Mouse (Mus musculus): ENCODE measurements around the gene Tmem269. TPM values are rescaled to one million over a fixed set of nuclear protein-coding genes. Genes with fewer than 3 reads are reported as not detected.

Gene Tmem269
- polyA plus RNA-seq, 1 experiment from 2014 or later: 0.21 TPM

DNA sequence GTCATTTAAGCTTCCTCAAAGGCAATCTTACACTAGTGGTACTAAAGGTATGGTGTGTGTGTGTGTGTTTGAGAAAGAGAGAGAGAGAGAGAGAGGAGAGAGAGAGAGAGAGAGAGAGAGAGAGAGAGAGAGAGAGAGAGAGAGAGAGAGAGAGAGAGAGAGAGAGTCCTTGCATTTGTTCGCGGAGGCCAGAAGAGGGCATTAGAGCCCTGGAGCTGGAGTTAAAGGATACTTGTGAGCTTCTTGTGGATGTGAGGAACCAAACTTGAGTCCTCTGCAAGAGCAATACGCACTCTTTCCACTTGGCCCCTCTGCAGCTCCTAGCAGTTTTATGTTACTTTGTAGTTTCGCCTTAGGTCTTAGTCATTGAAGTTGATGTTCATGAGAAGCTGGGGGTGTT, 55.0 kb downstream of the Tmem269 start:
- Histone ChIP-seq H3K27me3 (replicated peaks; ENCODE audit: control insufficient read depth, insufficient read depth, low read length) (no peaks in the 10 kb centered on the region), H3K4me2 (ENCODE audit: low read depth, low read length) (no peak overlapping the region), H3K4me3 (ENCODE audit: low read depth, low read length) (no peak overlapping the region), H3K9me3 (ENCODE audit: control insufficient read depth, low read length) (no peaks in the 10 kb centered on the region), H3K4me1 (ENCODE audit: control insufficient read depth, insufficient read depth, low read length) (no peaks in the 10 kb centered on the region), H3K36me3 (ENCODE audit: control insufficient read depth, insufficient read depth, low read length) (no peaks in the 10 kb centered on the region), H3K9ac (ENCODE audit: low read depth, low read length) (no peak overlapping the region), H3K27ac (replicated peaks; ENCODE audit: low read depth, low read length) (no peak overlapping the region)
- DNase-seq (ENCODE audit: low spot score): no peak
- ATAC-seq (ENCODE audit: low read depth): no peak
- 73% methylated on average over 3 of the region's 4 CpGs for WGBS

DNA sequence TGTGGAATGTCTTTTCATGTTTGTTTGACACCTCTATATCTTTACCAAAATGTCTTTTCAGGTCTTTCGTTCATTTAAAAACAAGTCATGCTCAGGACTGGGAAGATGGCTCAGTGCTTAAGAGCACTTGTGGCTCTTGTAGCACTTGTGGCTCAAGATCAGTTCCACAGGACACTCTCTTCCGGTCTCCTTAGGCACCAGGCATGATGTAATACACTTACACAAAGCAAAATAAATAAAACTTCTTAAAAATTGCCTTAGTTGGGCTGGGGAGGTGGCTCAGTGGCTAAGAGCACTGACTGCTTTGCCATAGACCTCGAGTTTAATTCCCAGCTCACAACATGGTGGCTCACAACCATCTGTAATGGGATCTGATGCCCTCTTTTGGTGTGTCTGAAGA, 56.7 kb downstream of the Tmem269 start:
- Histone ChIP-seq H3K9ac (ENCODE audit: low read depth, low read length) (no peak overlapping the region), H3K4me3 (ENCODE audit: low read depth, low read length) (no peak overlapping the region), H3K36me3 (ENCODE audit: control insufficient read depth, insufficient read depth, low read length) (no peaks in the 10 kb centered on the region), H3K9me3 (ENCODE audit: control insufficient read depth, low read length) (no peaks in the 10 kb centered on the region), H3K27ac (replicated peaks; ENCODE audit: low read depth, low read length) (no peak overlapping the region), H3K4me1 (ENCODE audit: control insufficient read depth, insufficient read depth, low read length) (no peaks in the 10 kb centered on the region), H3K4me2 (ENCODE audit: low read depth, low read length) (no peak overlapping the region), H3K27me3 (replicated peaks; ENCODE audit: control insufficient read depth, insufficient read depth, low read length) (no peaks in the 10 kb centered on the region)
- ATAC-seq (ENCODE audit: low read depth) (no peak), DNase-seq (ENCODE audit: low spot score) (no peak)
- 69% methylated on average over 3 of the region's 3 CpGs for WGBS

DNA sequence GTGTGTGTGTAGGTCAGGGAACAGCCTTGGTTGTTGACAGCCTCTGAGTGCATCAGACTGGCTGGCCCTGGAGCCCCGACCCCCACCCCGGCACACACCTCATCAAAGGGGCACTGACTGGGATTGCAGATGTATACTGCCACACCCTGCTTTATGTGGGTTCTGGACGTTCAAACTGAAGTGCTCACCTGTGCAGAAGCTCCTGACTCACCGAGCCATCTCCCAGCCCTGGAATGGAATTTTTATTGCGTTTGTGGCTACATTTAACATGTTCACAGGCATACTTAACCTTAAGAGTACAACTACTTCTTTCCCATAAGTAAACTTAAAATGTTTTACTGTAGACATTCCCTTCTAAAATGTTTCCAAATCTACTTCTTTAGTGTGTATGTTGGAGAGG, 60.1 kb downstream of the Tmem269 start:
- ATAC-seq (ENCODE audit: low read depth) (no peak), DNase-seq (ENCODE audit: low spot score) (no peak)
- no peaks in the 10 kb centered on the region for H3K4me1 ChIP-seq (ENCODE audit: control insufficient read depth, insufficient read depth, low read length)
- no peak overlapping the region for H3K27ac ChIP-seq (replicated peaks; ENCODE audit: low read depth, low read length)
- H3K9me3 ChIP-seq (ENCODE audit: control insufficient read depth, low read length): no peaks in the 10 kb centered on the region
- H3K36me3 ChIP-seq (ENCODE audit: control insufficient read depth, insufficient read depth, low read length): no peaks in the 10 kb centered on the region
- WGBS: 78% methylated on average over 5 of the region's 5 CpGs
- no peak overlapping the region for H3K4me2 ChIP-seq (ENCODE audit: low read depth, low read length)
- H3K4me3 ChIP-seq (ENCODE audit: low read depth, low read length): no peak overlapping the region
- H3K9ac ChIP-seq (ENCODE audit: low read depth, low read length): no peak overlapping the region
- H3K27me3 ChIP-seq (replicated peaks; ENCODE audit: control insufficient read depth, insufficient read depth, low read length): no peaks in the 10 kb centered on the region

DNA sequence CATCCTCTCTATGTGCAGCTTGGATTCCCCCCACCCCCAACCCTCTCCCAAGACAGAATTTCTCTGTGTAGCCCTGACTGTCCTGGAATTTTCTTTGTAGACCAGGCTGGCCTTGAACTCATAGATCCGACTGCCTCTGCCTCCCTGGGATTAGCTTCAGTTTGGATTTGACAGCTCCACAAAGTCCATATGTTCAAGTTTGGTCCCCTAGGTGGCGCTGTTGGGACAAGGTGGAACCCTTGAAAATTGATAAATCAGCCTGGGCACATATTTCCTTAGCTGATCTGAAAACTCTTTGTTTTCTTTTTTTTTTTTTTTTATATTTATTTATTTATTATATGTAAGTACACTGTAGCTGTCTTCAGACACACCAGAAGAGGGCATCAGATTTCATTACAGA, 60.8 kb downstream of the Tmem269 start:
- H3K9me3 ChIP-seq (ENCODE audit: control insufficient read depth, low read length): no peaks in the 10 kb centered on the region
- H3K9ac ChIP-seq (ENCODE audit: low read depth, low read length): no peak overlapping the region
- H3K27ac ChIP-seq (replicated peaks; ENCODE audit: low read depth, low read length): no peak overlapping the region
- no peaks in the 10 kb centered on the region for H3K4me1 ChIP-seq (ENCODE audit: control insufficient read depth, insufficient read depth, low read length)
- no peak overlapping the region for H3K4me2 ChIP-seq (ENCODE audit: low read depth, low read length)
- ATAC-seq (ENCODE audit: low read depth) (no peak), DNase-seq (ENCODE audit: low spot score) (no peak)
- no peak overlapping the region for H3K4me3 ChIP-seq (ENCODE audit: low read depth, low read length)
- no peaks in the 10 kb centered on the region for H3K27me3 ChIP-seq (replicated peaks; ENCODE audit: control insufficient read depth, insufficient read depth, low read length)
- no peaks in the 10 kb centered on the region for H3K36me3 ChIP-seq (ENCODE audit: control insufficient read depth, insufficient read depth, low read length)
- WGBS: 29% methylated on average over 2 of the region's 2 CpGs

Other genes starting within 250 kb of the Tmem269 start
- gene Slc2a1, start 109.5 kb downstream of the Tmem269 start, polyA plus RNA-seq (2014; fragmentation: Nextera tagmentation; extraction: Ambion mirVana): 94.2 and 111 TPM in 2 replicates
- 4.0 and 5.1 TPM in 2 replicates for gene Zfp691, start 44.0 kb downstream of the Tmem269 start, polyA plus RNA-seq (2014; fragmentation: Nextera tagmentation; extraction: Ambion mirVana)
- gene Ermap, start 28.2 kb downstream of the Tmem269 start, polyA plus RNA-seq (2014; fragmentation: Nextera tagmentation; extraction: Ambion mirVana): 2.2 and 2.6 TPM in 2 replicates
- 243 and 256 TPM in 2 replicates for gene Svbp, start 22.9 kb downstream of the Tmem269 start, polyA plus RNA-seq (2014; fragmentation: Nextera tagmentation; extraction: Ambion mirVana)
- 28.1 and 31.4 TPM in 2 replicates for gene AU022252, start 14.5 kb upstream of the Tmem269 start, polyA plus RNA-seq (2014; fragmentation: Nextera tagmentation; extraction: Ambion mirVana)
- gene P3h1, start 14.7 kb upstream of the Tmem269 start, polyA plus RNA-seq (2014; fragmentation: Nextera tagmentation; extraction: Ambion mirVana): 98.7 and 100 TPM in 2 replicates
- 0.19 and 0.38 TPM in 2 replicates for gene Cldn19, start 37.2 kb upstream of the Tmem269 start, polyA plus RNA-seq (2014; fragmentation: Nextera tagmentation; extraction: Ambion mirVana)
- gene Ybx1, start 76.4 kb upstream of the Tmem269 start, polyA plus RNA-seq (2014; fragmentation: Nextera tagmentation; extraction: Ambion mirVana): 673 and 697 TPM in 2 replicates
- 84.2 and 86.6 TPM in 2 replicates for gene Ppih, start 102.3 kb upstream of the Tmem269 start, polyA plus RNA-seq (2014; fragmentation: Nextera tagmentation; extraction: Ambion mirVana)
- gene Ccdc30, start 197.3 kb upstream of the Tmem269 start, polyA plus RNA-seq (2014; fragmentation: Nextera tagmentation; extraction: Ambion mirVana): 5.5 and 5.7 TPM in 2 replicates
- 22.1 and 30.3 TPM in 2 replicates for gene Ppcs, start 204.2 kb upstream of the Tmem269 start, polyA plus RNA-seq (2014; fragmentation: Nextera tagmentation; extraction: Ambion mirVana)
- gene Zmynd12, start 204.6 kb upstream of the Tmem269 start, polyA plus RNA-seq (2014; fragmentation: Nextera tagmentation; extraction: Ambion mirVana): 0.90 TPM in 1 of 2 replicates, not detected in the other

Data from embryonic facial prominence, embryonic 14.5 days (tissue).